Mouse (Mus musculus) CH12F3 (cell line): Measurements from ENCODE around the gene Zdhhc18.

ENCODE experiments used
- in situ Hi-C: fragments of 300-500 bp; cut with MboI; formaldehyde crosslinking; loops from 2 replicates; pipeline ENCODE4 v1.14.3; 2020; ENCODE audit warnings: low sequenced_read_pairs

Zdhhc18 gene

GRCm38 (mm10) chr4:133561622-133562021 is 88.3 kb downstream of the Zdhhc18 start:
- in situ Hi-C loops: no loop called here

- in situ Hi-C loops: no loop called here
Observed at GRCm38 (mm10) chr4:133559846-133560245, 90.1 kb downstream of the Zdhhc18 start.

GRCm38 (mm10) chr4:133557041-133557717 is 92.8 kb downstream of the Zdhhc18 start:
- in situ Hi-C loops: no loop called here
